Mouse (Mus musculus): ENCODE measurements at regions not wholly inside any gene's neighbourhood (a gene's known extent, or its start where the extent isn't known, plus 50 kb on each side); places are given as distances from the start of the nearest gene placed in this dataset.

DNA sequence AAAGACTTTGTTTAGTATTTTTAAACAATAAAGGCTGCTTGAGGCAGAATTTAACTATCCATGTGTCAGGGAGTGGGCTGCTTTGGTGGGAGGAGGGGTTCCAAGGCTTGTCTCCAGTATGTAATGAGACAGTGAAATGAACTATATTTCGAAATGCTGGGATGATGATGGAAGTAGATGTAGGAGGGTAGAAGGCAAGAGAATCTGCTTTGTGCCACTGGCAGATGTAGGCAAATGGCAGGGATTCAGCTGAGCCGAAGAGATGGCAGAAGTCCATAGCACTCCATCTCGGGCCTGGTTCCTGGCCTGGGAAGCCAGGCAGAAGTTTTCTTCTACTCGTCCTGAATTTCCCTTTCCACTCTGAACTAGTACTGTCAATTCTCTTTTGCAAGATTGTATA is 1681.6 kb upstream of the Cdh8 start:
- TF ChIP-seq CTCF (IDR thresholded peaks at IDR 0.05; ENCODE audit: borderline replicate concordance, extremely low read depth, insufficient read depth, insufficient read length) (no peak), POLR2A (IDR thresholded peaks at IDR 0.05; ENCODE audit: borderline replicate concordance, extremely low read depth, insufficient read depth, insufficient read length, poor library complexity, severe bottlenecking) (no peak)
